Mouse (Mus musculus): ENCODE data around the gene Olfr1013.

Olfr1013 gene

DNA sequence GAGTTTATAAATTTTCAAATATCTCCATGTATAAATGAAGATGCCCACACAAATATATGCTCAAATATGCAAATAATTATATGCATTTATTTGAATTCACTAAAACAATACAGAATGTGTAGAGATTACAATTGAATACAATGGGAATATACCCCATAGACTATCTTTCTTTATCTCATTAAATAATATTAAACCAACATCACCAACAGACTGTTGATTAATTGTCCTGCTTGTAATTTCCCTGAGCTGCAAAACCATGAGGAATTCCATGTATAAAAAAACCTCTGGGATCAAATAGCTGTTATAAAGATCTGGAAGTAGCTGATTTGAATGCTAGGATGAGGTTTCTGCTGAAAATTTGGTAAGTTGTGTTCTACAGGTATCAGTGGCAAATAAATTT is at the start of gene Olfr1013:
Olfr1013 (plus strand) TSS at position 301 of the 400 bp plus-strand sequence.
- DNase-seq (ENCODE audit: low spot score in 2 of 2) = no peak

DNA sequence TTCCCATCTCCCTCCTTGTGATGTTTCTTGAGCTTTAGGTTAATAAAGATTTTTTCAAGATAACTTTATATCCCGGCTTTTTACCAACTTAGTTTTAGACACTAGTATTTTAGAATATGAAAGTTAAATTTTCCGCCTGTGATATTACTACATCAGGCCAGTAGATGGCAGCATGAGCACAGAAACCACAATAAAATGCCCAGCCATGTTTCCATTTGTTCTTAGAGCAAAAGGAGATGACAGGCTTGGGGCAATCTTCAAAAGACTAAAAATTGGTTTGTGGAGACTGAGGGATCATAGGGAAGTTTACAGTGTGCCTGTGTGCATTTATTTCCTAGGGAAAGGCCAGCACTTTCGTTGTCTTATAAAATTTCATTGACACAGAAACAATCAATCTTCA is 41.1 kb upstream of the Olfr1013 start:
- DNase-seq (ENCODE audit: low spot score in 2 of 2) = peak; percentile 4 to 55

- no peak for DNase-seq (ENCODE audit: low spot score in 2 of 2)
These were observed 13.1 kb upstream of the Olfr1013 start for GRCm38 (mm10) chr2:85753822-85754221.

- no peak for DNase-seq (ENCODE audit: low spot score in 2 of 2)
These were observed 4.2 kb upstream of the Olfr1013 start, which contains the start of gene Olfr1012 for GRCm38 (mm10) chr2:85762666-85763065. Gene Olfr1012, minus strand, starts transcription at chr2:85762766.

DNA sequence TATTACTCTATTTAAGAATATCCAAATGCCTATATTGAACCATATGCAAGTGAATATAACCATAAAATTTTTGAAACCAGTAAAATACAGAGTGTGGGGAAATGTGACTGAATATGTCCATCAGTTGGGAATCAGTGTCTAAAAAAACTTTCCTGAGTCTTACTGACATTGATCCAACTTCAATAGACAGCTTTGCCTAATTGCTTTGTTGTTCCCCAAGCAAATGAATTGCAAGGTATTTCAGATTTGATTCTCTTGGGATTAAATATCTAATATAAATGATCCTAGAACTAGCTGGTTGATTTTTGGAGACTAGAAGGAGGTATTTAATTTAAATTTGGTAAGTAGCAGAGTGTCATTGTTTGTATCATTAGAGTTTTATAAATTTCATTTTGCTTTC is 5.5 kb downstream of the Olfr1013 start, which contains the start of gene Olfr1014:
Olfr1014 (plus strand) TSS at position 301 of the 400 bp plus-strand sequence.
- DNase-seq (ENCODE audit: low spot score in 2 of 2) = no peak

- DNase-seq (ENCODE audit: low spot score in 2 of 2) = no peak
These were observed 14.8 kb downstream of the Olfr1013 start, which contains the start of gene Olfr1015 for GRCm38 (mm10) chr2:85781717-85782116. Gene Olfr1015, plus strand, starts transcription at chr2:85782017.

- DNase-seq (ENCODE audit: low spot score in 2 of 2) = no peak
These were observed 25.4 kb downstream of the Olfr1013 start for GRCm38 (mm10) chr2:85792331-85792730.

- no peak for DNase-seq (ENCODE audit: low spot score in 2 of 2)
These were observed 35.5 kb downstream of the Olfr1013 start, which contains the start of gene Olfr1016 for GRCm38 (mm10) chr2:85802444-85802843. Gene Olfr1016, minus strand, starts transcription at chr2:85802544.

DNA sequence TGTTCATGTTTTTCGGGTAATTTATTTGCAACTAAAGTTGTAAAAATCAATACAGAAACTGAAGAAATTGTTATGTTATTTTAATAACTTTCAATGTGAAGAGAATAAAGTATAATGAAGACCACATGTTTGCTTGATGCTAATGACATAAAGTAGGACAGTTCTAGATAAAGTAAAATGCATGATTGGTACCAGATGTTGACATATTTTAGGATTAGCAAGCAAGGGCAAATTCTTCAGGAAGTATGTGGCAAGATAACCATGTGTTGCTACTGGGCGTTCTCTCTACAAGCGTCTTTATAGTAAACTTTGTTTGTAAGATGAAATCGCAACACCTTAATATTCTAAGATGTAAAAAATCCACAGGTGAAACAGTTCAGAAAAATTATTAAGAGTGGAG is 37.6 kb downstream of the Olfr1013 start:
- no peak for DNase-seq (ENCODE audit: low spot score in 2 of 2)

- no peak for DNase-seq (ENCODE audit: low spot score in 2 of 2)
These were observed 51.3 kb downstream of the Olfr1013 start, which contains the start of gene Olfr1018 for GRCm38 (mm10) chr2:85818179-85818578. Gene Olfr1018, plus strand, starts transcription at chr2:85818479.
